Mouse (Mus musculus) testis, adult 2 months (tissue): ENCODE results near the gene Ccdc32.

Experiments used
- CTCF ChIP-seq: fragments of 200-500 bp; IDR thresholded peaks from 2 replicates; pipeline ENCODE4 v1.5.1; 2012; ENCODE audit warnings: low read depth, mild to moderate bottlenecking, inconsistent platforms, low read length, moderate library complexity; ENCODE audit not compliant: control insufficient read depth, insufficient read depth, insufficient replicate concordance
- POLR2A ChIP-seq: fragments of 200-500 bp; IDR thresholded peaks from 2 replicates; pipeline ENCODE4 v1.6.1; 2012; ENCODE audit warnings: low read depth, mild to moderate bottlenecking, inconsistent platforms, low read length, moderate library complexity; ENCODE audit not compliant: control insufficient read depth

DNA sequence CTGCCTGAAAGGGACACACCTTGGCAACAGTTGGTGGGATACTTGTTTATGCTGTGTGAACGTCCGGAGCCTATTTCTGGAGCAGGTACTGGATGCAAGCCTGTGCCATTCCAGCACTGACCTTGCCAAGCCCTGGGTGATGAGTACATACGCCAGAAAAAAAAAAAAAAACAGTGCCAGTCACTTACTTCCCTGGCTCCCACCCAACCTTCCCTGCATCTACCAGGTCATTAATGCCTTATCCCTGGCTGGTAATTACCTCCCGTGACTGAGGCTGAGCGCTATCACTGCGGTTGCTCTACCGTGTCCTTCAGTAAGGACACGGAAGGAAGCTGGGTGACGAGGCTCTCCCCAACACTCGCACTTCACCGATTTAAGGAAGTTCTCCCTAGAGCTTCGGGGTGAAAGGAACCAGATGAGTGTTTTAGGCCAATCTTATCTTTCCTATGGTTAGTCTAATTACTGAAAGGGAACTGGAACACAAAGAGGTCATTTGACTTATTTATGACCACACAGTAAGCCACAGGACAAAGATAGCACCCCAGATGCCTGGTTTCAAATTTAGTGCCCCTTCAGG lies 13.5 kb downstream of the Ccdc32 start:
- no peak for TF ChIP-seq CTCF
- TF ChIP-seq POLR2A, result no peak
